Mouse (Mus musculus) ovary, postnatal 36 days (tissue): ENCODE measurements around the gene Adamts12.

Source experiments
- DNase-seq: peaks from one replicate; pipeline ENCODE4 v3.0.0; 2022; ENCODE audit warnings: low spot score, mixed read lengths

Gene Adamts12

GRCm38 (mm10) chr15:11082961-11083569, 18.5 kb downstream of the Adamts12 start:
- DNase-seq = no peak

- DNase-seq = no peak
Measured at GRCm38 (mm10) chr15:11083678-11084077, 19.1 kb downstream of the Adamts12 start.

- DNase-seq = no peak
Measured at GRCm38 (mm10) chr15:11084241-11084992, 19.8 kb downstream of the Adamts12 start.

- DNase-seq = no peak
Measured at GRCm38 (mm10) chr15:11084993-11085365, 20.4 kb downstream of the Adamts12 start.

- DNase-seq = no peak
Measured at GRCm38 (mm10) chr15:11089494-11089893, 24.9 kb downstream of the Adamts12 start.

- DNase-seq = no peak
Measured at GRCm38 (mm10) chr15:11095566-11095965, 31.0 kb downstream of the Adamts12 start.

- no peak for DNase-seq
Measured at GRCm38 (mm10) chr15:11097967-11098702, 33.5 kb downstream of the Adamts12 start.

- DNase-seq = no peak
Measured at GRCm38 (mm10) chr15:11098940-11099339, 34.4 kb downstream of the Adamts12 start.

GRCm38 (mm10) chr15:11100917-11101316, 36.3 kb downstream of the Adamts12 start:
- DNase-seq = no peak

- DNase-seq = no peak
Measured at GRCm38 (mm10) chr15:11105101-11105500, 40.5 kb downstream of the Adamts12 start.

- DNase-seq = no peak
Measured at GRCm38 (mm10) chr15:11107376-11107775, 42.8 kb downstream of the Adamts12 start.

- DNase-seq = no peak
Measured at GRCm38 (mm10) chr15:11114631-11115197, 50.1 kb downstream of the Adamts12 start.

GRCm38 (mm10) chr15:11116303-11116702, 51.7 kb downstream of the Adamts12 start:
- DNase-seq = peak; percentile 13

- DNase-seq = no peak
Measured at GRCm38 (mm10) chr15:11116853-11117252, 52.3 kb downstream of the Adamts12 start.

GRCm38 (mm10) chr15:11118371-11118770, 53.8 kb downstream of the Adamts12 start:
- DNase-seq = no peak

- no peak for DNase-seq
Measured at GRCm38 (mm10) chr15:11121721-11122120, 57.1 kb downstream of the Adamts12 start.

GRCm38 (mm10) chr15:11125361-11125760, 60.8 kb downstream of the Adamts12 start:
- DNase-seq = no peak

- DNase-seq = no peak
Measured at GRCm38 (mm10) chr15:11128457-11128856, 63.9 kb downstream of the Adamts12 start.

GRCm38 (mm10) chr15:11132586-11133558, 68.3 kb downstream of the Adamts12 start:
- no peak for DNase-seq

GRCm38 (mm10) chr15:11145581-11145980, 81.0 kb downstream of the Adamts12 start:
- no peak for DNase-seq

GRCm38 (mm10) chr15:11159386-11159785, 94.8 kb downstream of the Adamts12 start:
- DNase-seq = no peak
